8 mouse cellular contexts compared by ENCODE assay signal in genomic region chr4:129584884-129585608, GRCm38 (mm10). TPM values are rescaled to one million over a fixed set of nuclear protein-coding genes. Genes with fewer than 3 reads are reported as not detected.
DNase-seq lines count a peak whose midpoint lies in the region; ATAC-seq and TF ChIP-seq lines count a peak whose summit lies in the region.

No protein-coding gene starts in this region.

- peak; percentile 83 for TF ChIP-seq CTCF in gastrocnemius, adult 2 months (IDR thresholded peaks at IDR 0.05)
- TF ChIP-seq CTCF in hindbrain, postnatal 0 days (IDR thresholded peaks at IDR 0.05; ENCODE audit: low read depth): peak; percentile 66
- TF ChIP-seq CTCF in left cerebral cortex, adult 2 months (IDR thresholded peaks at IDR 0.05): peak; percentile 75

- H3K9me3 ChIP-seq in hindbrain, postnatal 0 days (ENCODE audit: low read length): no peaks in the 10 kb centered on the region

- WGBS in hindbrain, postnatal 0 days: 2% methylated on average over 36 of the region's 36 CpGs

- DNase-seq in T-cell, adult 2 months (ENCODE audit: low spot score): peak; percentile 85
- DNase-seq in cerebellum, postnatal 4 days (ENCODE audit: low spot score in 2 of 2): peak; percentile 58 to 81
- peak; percentile 87 for DNase-seq in gastrocnemius, adult 2 months
- DNase-seq in hindbrain, postnatal 0 days (ENCODE audit: low spot score): peak; percentile 82
- peak; percentile 78 to 79 for DNase-seq in left cerebral cortex, adult 2 months (ENCODE audit: extremely low spot score in 1 of 2, low spot score in 2 of 2)
- DNase-seq in right cerebral cortex, postnatal 10 days (ENCODE audit: low spot score in 2 of 2): peak; percentile 86 to 87
- DNase-seq in urinary bladder, postnatal 25 days (ENCODE audit: low spot score): peak; percentile 83

- H3K4me1 ChIP-seq in hindbrain, postnatal 0 days (ENCODE audit: insufficient read depth, low read length): no peaks in the 10 kb centered on the region

- peak overlapping the region; percentile 60 for H3K4me2 ChIP-seq in hindbrain, postnatal 0 days (ENCODE audit: low read depth, low read length)

- H3K36me3 ChIP-seq in hindbrain, postnatal 0 days (ENCODE audit: insufficient read depth, low read length): no peaks in the 10 kb centered on the region

- H3K27ac ChIP-seq in gastrocnemius, adult 2 months: peak overlapping the region; percentile 80
- peak overlapping the region; percentile 54 for H3K27ac ChIP-seq in hindbrain, postnatal 0 days
- H3K27ac ChIP-seq in left cerebral cortex, adult 2 months: peak overlapping the region; percentile 66

- H3K27me3 ChIP-seq in hindbrain, postnatal 0 days (ENCODE audit: insufficient read depth, low read length): no peaks in the 10 kb centered on the region

- H3K9ac ChIP-seq in hindbrain, postnatal 0 days (replicated peaks; ENCODE audit: low read length): peak overlapping the region; percentile 35; the same call in 1 of the 2 replicates

- peak; percentile 79 for ATAC-seq in hindbrain, postnatal 0 days
- peak; percentile 94 for ATAC-seq in megakaryocyte, adult 5-6 weeks (ENCODE audit: poor library complexity, severe bottlenecking)

- peak overlapping the region; percentile 74 for H3K4me3 ChIP-seq in gastrocnemius, adult 2 months
- H3K4me3 ChIP-seq in hindbrain, postnatal 0 days (ENCODE audit: low read length): peak overlapping the region; percentile 36
- H3K4me3 ChIP-seq in left cerebral cortex, adult 2 months: peak overlapping the region; percentile 45

- intact Hi-C loops in gastrocnemius, adult 2 months (cut with DNase I): loop anchor here (2.0 kb wide), 1 partner anchor 24 kb away; no protein-coding TSS in a partner anchor
- intact Hi-C loops in left cerebral cortex, adult 2 months (cut with DNase I): no loop called here

RNA-seq across cellular contexts. Expression of gene Fam167b, which starts 6.7 kb away (rescaled TPM):
- not detected for total RNA-seq in gastrocnemius, adult 2 months (2021)
- total RNA-seq in hindbrain, postnatal 0 days (2014; rRNA removed): not detected in 2 replicates
- 0.33 and 0.48 TPM in 2 replicates for polyA plus RNA-seq in hindbrain, postnatal 0 days (2015; fragmentation: Nextera tagmentation; extraction: Ambion mirVana)
- total RNA-seq in left cerebral cortex, adult 2 months (2021): under 1 TPM; 0.40 to 0.77 TPM
- total RNA-seq in megakaryocyte, adult 5-6 weeks (2015): not detected in 2 replicates
- not detected in 2 replicates for total RNA-seq in megakaryocyte, adult 5-6 weeks (2017)

RNA-seq across cellular contexts. Expression of gene Lck, which starts 11.6 kb away (rescaled TPM):
- total RNA-seq in gastrocnemius, adult 2 months (2021): not detected
- 10.1 and 12.5 TPM in 2 replicates for total RNA-seq in hindbrain, postnatal 0 days (2014; rRNA removed)
- polyA plus RNA-seq in hindbrain, postnatal 0 days (2015; fragmentation: Nextera tagmentation; extraction: Ambion mirVana): 12.2 and 13.0 TPM in 2 replicates
- 1 to 10 TPM; 2.2 to 2.4 TPM for total RNA-seq in left cerebral cortex, adult 2 months (2021)
- 5.6 and 8.2 TPM in 2 replicates for total RNA-seq in megakaryocyte, adult 5-6 weeks (2015)
- 6.0 and 6.9 TPM in 2 replicates for total RNA-seq in megakaryocyte, adult 5-6 weeks (2017)

RNA-seq across cellular contexts. Expression of gene Eif3i, which starts 15.4 kb away (rescaled TPM):
- total RNA-seq in gastrocnemius, adult 2 months (2021): 100 to 1,000 TPM; 134 to 137 TPM
- 364 and 401 TPM in 2 replicates for total RNA-seq in hindbrain, postnatal 0 days (2014; rRNA removed)
- polyA plus RNA-seq in hindbrain, postnatal 0 days (2015; fragmentation: Nextera tagmentation; extraction: Ambion mirVana): 231 and 233 TPM in 2 replicates
- 100 to 1,000 TPM; 124 to 129 TPM for total RNA-seq in left cerebral cortex, adult 2 months (2021)
- 186 and 204 TPM in 2 replicates for total RNA-seq in megakaryocyte, adult 5-6 weeks (2015)
- 140 and 156 TPM in 2 replicates for total RNA-seq in megakaryocyte, adult 5-6 weeks (2017)

RNA-seq across cellular contexts. Expression of gene Tmem234, which starts 15.4 kb away (rescaled TPM):
- total RNA-seq in gastrocnemius, adult 2 months (2021): 10 to 100 TPM; 29.8 to 31.9 TPM
- 150 and 182 TPM in 2 replicates for total RNA-seq in hindbrain, postnatal 0 days (2014; rRNA removed)
- 216 and 221 TPM in 2 replicates for polyA plus RNA-seq in hindbrain, postnatal 0 days (2015; fragmentation: Nextera tagmentation; extraction: Ambion mirVana)
- total RNA-seq in left cerebral cortex, adult 2 months (2021): 10 to 100 TPM; 89.3 to 94.8 TPM
- 104 and 120 TPM in 2 replicates for total RNA-seq in megakaryocyte, adult 5-6 weeks (2015)
- total RNA-seq in megakaryocyte, adult 5-6 weeks (2017): 126 and 128 TPM in 2 replicates

RNA-seq across cellular contexts. Expression of gene Dcdc2b, which starts 29.0 kb away (rescaled TPM):
- total RNA-seq in gastrocnemius, adult 2 months (2021): 1 to 10 TPM in 1 of 2 experiments, under 1 TPM in 1; 0.77 to 3.1 TPM
- not detected in 2 replicates for total RNA-seq in hindbrain, postnatal 0 days (2014; rRNA removed)
- polyA plus RNA-seq in hindbrain, postnatal 0 days (2015; fragmentation: Nextera tagmentation; extraction: Ambion mirVana): 4.1 TPM in 2 replicates
- total RNA-seq in left cerebral cortex, adult 2 months (2021): 1 to 10 TPM; 5.7 to 6.2 TPM
- total RNA-seq in megakaryocyte, adult 5-6 weeks (2015): 1.0 and 3.5 TPM in 2 replicates
- total RNA-seq in megakaryocyte, adult 5-6 weeks (2017): not detected in 2 replicates

Comparison
In these comparisons a context has a peak if more than half of its experiments do, and no peak if none do; other contexts are left out.
1. Peak in every context shown above with its lines: DNase-seq, ATAC-seq, H3K4me3 ChIP-seq and H3K27ac ChIP-seq.